Mouse (Mus musculus): ENCODE measurements around the gene Slc10a6. TPM values are rescaled to one million over a fixed set of nuclear protein-coding genes. Genes with fewer than 3 reads are reported as not detected.
A peak's percentile ranks its signal among the peaks of the same experiment; 100 is the strongest.

Gene Slc10a6
- polyA plus RNA-seq, 1 experiment = 0.88 TPM

GRCm38 (mm10) chr5:103620301-103620973, 8.8 kb downstream of the Slc10a6 start:
- WGBS = 69% methylated on average over 12 of the region's 12 CpGs
- Histone ChIP-seq H3K27ac (ENCODE audit: insufficient read depth, low read depth, low read length) (peak overlapping the region; percentile 47; the same call in 1 of the 2 replicates), H3K27me3 (replicated peaks; ENCODE audit: control insufficient read depth, insufficient read depth, low read length) (no peaks in the 10 kb centered on the region), H3K36me3 (ENCODE audit: control insufficient read depth, insufficient read depth, low read length) (no peaks in the 10 kb centered on the region), H3K4me3 (ENCODE audit: insufficient read depth, low read depth, low read length) (no peak overlapping the region), H3K4me1 (ENCODE audit: control insufficient read depth, insufficient read depth, low read length) (no peaks in the 10 kb centered on the region)
- TF ChIP-seq POLR2A (IDR thresholded peaks at IDR 0.05; ENCODE audit: low read depth, low read length) (no peak), CTCF (conservative IDR thresholded peaks at IDR 0.05; ENCODE audit: insufficient read depth, insufficient read length, low read depth, low read length) (no peak)
- DNase-seq = peak; percentile 44

DNA sequence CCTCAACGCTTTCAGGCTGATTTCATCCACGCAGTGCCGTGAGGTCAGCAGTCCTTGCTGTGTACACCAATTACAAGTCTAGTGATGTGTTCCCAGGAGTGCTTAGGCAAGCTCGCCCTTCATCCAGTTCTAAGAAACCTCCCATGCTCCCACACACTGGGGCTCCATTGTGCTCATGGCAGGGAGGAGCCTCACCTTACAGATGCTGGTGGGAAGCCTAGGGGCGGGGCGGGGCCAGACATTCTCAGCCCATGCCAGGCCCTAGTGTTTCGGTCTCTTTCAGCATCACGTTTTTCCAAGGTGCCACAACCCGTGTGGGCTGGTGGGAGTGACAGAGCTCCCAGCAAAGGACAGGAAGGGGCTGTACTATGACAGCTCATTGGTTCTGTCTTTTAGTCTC, 12.0 kb downstream of the Slc10a6 start:
- Histone ChIP-seq H3K4me3 (ENCODE audit: insufficient read depth, low read depth, low read length) (no peak overlapping the region), H3K36me3 (ENCODE audit: control insufficient read depth, insufficient read depth, low read length) (no peaks in the 10 kb centered on the region), H3K27me3 (replicated peaks; ENCODE audit: control insufficient read depth, insufficient read depth, low read length) (no peaks in the 10 kb centered on the region), H3K4me1 (ENCODE audit: control insufficient read depth, insufficient read depth, low read length) (no peaks in the 10 kb centered on the region), H3K27ac (ENCODE audit: insufficient read depth, low read depth, low read length) (no peak overlapping the region)
- 71% methylated on average over 9 of the region's 9 CpGs for WGBS
- no peak for DNase-seq
- no peak for TF ChIP-seq CTCF (conservative IDR thresholded peaks at IDR 0.05; ENCODE audit: insufficient read depth, insufficient read length, low read depth, low read length)
- no peak for TF ChIP-seq POLR2A (IDR thresholded peaks at IDR 0.05; ENCODE audit: low read depth, low read length)

GRCm38 (mm10) chr5:103614356-103614755, 14.8 kb downstream of the Slc10a6 start:
- WGBS = 87% methylated on average over 7 of the region's 7 CpGs
- DNase-seq = no peak
- Histone ChIP-seq H3K27me3 (replicated peaks; ENCODE audit: control insufficient read depth, insufficient read depth, low read length) (no peaks in the 10 kb centered on the region), H3K27ac (ENCODE audit: insufficient read depth, low read depth, low read length) (no peak overlapping the region), H3K4me3 (ENCODE audit: insufficient read depth, low read depth, low read length) (no peak overlapping the region), H3K36me3 (ENCODE audit: control insufficient read depth, insufficient read depth, low read length) (no peaks in the 10 kb centered on the region), H3K4me1 (ENCODE audit: control insufficient read depth, insufficient read depth, low read length) (no peaks in the 10 kb centered on the region)
- no peak for TF ChIP-seq POLR2A (IDR thresholded peaks at IDR 0.05; ENCODE audit: low read depth, low read length)
- TF ChIP-seq CTCF (conservative IDR thresholded peaks at IDR 0.05; ENCODE audit: insufficient read depth, insufficient read length, low read depth, low read length) = no peak

- Histone ChIP-seq H3K27ac (ENCODE audit: insufficient read depth, low read depth, low read length) (no peak overlapping the region), H3K4me3 (ENCODE audit: insufficient read depth, low read depth, low read length) (no peak overlapping the region), H3K36me3 (ENCODE audit: control insufficient read depth, insufficient read depth, low read length) (no peaks in the 10 kb centered on the region), H3K4me1 (ENCODE audit: control insufficient read depth, insufficient read depth, low read length) (no peaks in the 10 kb centered on the region), H3K27me3 (replicated peaks; ENCODE audit: control insufficient read depth, insufficient read depth, low read length) (no peaks in the 10 kb centered on the region)
- no peak for DNase-seq
- WGBS = 75% methylated on average over 7 of the region's 7 CpGs
- TF ChIP-seq CTCF (conservative IDR thresholded peaks at IDR 0.05; ENCODE audit: insufficient read depth, insufficient read length, low read depth, low read length) (peak; percentile 33; the same call in 1 of the 2 replicates), POLR2A (IDR thresholded peaks at IDR 0.05; ENCODE audit: low read depth, low read length) (no peak)
Measured at GRCm38 (mm10) chr5:103612316-103612715, 16.9 kb downstream of the Slc10a6 start.

- H3K36me3 ChIP-seq (ENCODE audit: control insufficient read depth, insufficient read depth, low read length) = no peaks in the 10 kb centered on the region
- H3K4me1 ChIP-seq (ENCODE audit: control insufficient read depth, insufficient read depth, low read length) = no peaks in the 10 kb centered on the region
- 88% methylated on average over 10 of the region's 10 CpGs for WGBS
- H3K27me3 ChIP-seq (replicated peaks; ENCODE audit: control insufficient read depth, insufficient read depth, low read length) = no peaks in the 10 kb centered on the region
- DNase-seq = no peak
- H3K27ac ChIP-seq (ENCODE audit: insufficient read depth, low read depth, low read length) = no peak overlapping the region
- TF ChIP-seq POLR2A (IDR thresholded peaks at IDR 0.05; ENCODE audit: low read depth, low read length) (no peak), CTCF (conservative IDR thresholded peaks at IDR 0.05; ENCODE audit: insufficient read depth, insufficient read length, low read depth, low read length) (no peak)
- no peak overlapping the region for H3K4me3 ChIP-seq (ENCODE audit: insufficient read depth, low read depth, low read length)
Measured at GRCm38 (mm10) chr5:103610856-103611472, 18.2 kb downstream of the Slc10a6 start.

DNA sequence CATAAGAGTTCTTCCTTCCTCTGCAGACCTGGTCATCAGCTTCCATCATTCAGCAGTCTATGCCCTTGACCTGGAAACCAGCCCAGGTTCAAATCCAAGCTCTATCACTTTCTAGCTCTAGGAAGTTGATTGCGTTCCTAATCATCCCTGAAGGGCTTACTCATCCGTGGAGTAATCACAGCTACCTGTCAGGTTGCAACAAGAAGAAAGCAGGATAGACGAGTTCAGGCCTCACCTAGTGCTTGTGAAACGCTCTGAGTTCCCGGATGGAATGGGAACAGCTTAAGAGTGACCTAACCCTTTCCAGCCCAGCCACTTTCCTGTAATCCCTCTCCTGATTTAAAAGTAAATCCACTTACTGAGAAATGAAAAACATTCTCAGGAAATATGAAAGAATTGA, 19.1 kb downstream of the Slc10a6 start:
- Histone ChIP-seq H3K4me1 (ENCODE audit: control insufficient read depth, insufficient read depth, low read length) (no peaks in the 10 kb centered on the region), H3K27ac (ENCODE audit: insufficient read depth, low read depth, low read length) (no peak overlapping the region), H3K4me3 (ENCODE audit: insufficient read depth, low read depth, low read length) (no peak overlapping the region), H3K27me3 (replicated peaks; ENCODE audit: control insufficient read depth, insufficient read depth, low read length) (no peaks in the 10 kb centered on the region), H3K36me3 (ENCODE audit: control insufficient read depth, insufficient read depth, low read length) (no peaks in the 10 kb centered on the region)
- no peak for TF ChIP-seq POLR2A (IDR thresholded peaks at IDR 0.05; ENCODE audit: low read depth, low read length)
- TF ChIP-seq CTCF (conservative IDR thresholded peaks at IDR 0.05; ENCODE audit: insufficient read depth, insufficient read length, low read depth, low read length) = no peak
- DNase-seq = no peak
- 58% methylated on average over 5 of the region's 5 CpGs for WGBS

GRCm38 (mm10) chr5:103605707-103606106, 23.5 kb downstream of the Slc10a6 start:
- WGBS = 73% methylated on average over 7 of the region's 7 CpGs
- H3K36me3 ChIP-seq (ENCODE audit: control insufficient read depth, insufficient read depth, low read length) = no peaks in the 10 kb centered on the region
- no peak overlapping the region for H3K4me3 ChIP-seq (ENCODE audit: insufficient read depth, low read depth, low read length)
- no peak overlapping the region for H3K27ac ChIP-seq (ENCODE audit: insufficient read depth, low read depth, low read length)
- no peak for DNase-seq
- no peaks in the 10 kb centered on the region for H3K27me3 ChIP-seq (replicated peaks; ENCODE audit: control insufficient read depth, insufficient read depth, low read length)
- H3K4me1 ChIP-seq (ENCODE audit: control insufficient read depth, insufficient read depth, low read length) = no peaks in the 10 kb centered on the region
- TF ChIP-seq CTCF (conservative IDR thresholded peaks at IDR 0.05; ENCODE audit: insufficient read depth, insufficient read length, low read depth, low read length) (no peak), POLR2A (IDR thresholded peaks at IDR 0.05; ENCODE audit: low read depth, low read length) (no peak)
